Mouse (Mus musculus) common myeloid progenitor, adult 5-6 weeks (primary cell): ENCODE measurements around the gene Atp6v1fnb. TPM values are rescaled to one million over a fixed set of nuclear protein-coding genes. Genes with fewer than 3 reads are reported as not detected.
A peak's percentile ranks its signal among the peaks of the same experiment; 100 is the strongest.

Source experiments
- ATAC-seq: replicated peaks from 2 replicates; pipeline ENCODE4 v1.8.0; 2016; ENCODE audit warnings: low read depth, mild to moderate bottlenecking, moderate TSS enrichment, inconsistent platforms; ENCODE audit not compliant: poor library complexity, severe bottlenecking
- total RNA-seq: library from RNA; stranded (forward); fragments of 200-1000, 187-1606 nt; gene quantifications from 2 replicates; pipeline ENCODE4 v1.2.3, GENCODE M21; 2017

Gene Atp6v1fnb
- total RNA-seq, 1 experiment from 2014 or later = 1.3 TPM

- no peak for ATAC-seq
Measured at GRCm38 (mm10) chr6:29461502-29461901, 9.7 kb upstream of the Atp6v1fnb start.

GRCm38 (mm10) chr6:29463388-29463787 lies 7.8 kb upstream of the Atp6v1fnb start:
- no peak for ATAC-seq

DNA sequence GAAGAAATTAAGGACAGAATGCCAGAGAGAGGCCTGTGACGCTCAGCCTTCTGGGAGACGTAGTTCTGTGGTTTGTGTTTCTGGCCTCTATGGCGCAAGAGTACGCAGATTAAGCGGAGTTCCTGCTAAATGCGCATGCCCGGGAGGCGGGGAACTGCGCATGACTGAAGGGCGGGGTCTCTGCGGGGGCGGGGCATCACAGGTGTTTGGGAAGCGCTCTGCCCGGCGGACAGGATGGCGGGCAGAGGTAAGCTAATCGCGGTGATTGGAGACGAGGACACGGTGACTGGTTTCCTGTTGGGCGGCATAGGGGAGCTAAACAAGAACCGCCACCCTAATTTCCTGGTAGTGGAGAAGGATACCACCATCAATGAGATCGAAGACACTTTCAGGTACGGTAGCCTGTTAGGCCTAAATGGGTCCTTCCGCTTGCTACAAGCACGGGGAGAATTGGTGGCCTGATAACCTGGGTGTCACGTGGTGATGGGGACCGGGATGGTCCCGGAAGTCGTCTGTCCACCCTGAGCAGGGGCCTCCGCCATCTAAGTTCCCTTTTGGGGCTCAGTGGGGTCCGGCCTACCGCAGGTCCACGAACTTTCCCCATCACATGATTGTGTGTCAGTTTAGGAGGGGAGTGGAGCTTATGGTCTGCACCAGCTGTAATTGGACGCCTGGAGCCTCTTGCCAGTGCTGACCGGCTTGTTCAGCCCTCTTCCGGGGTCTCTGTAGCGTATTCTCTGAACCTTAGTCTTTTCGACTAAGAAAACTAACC lies 3.5 kb upstream of the Atp6v1fnb start, which contains the start of gene Atp6v1f:
TSS of gene Atp6v1f (plus strand) at position 136 of the 772 bp plus-strand sequence.
- ATAC-seq = peak; percentile 88

GRCm38 (mm10) chr6:29468851-29469250 lies 2.4 kb upstream of the Atp6v1fnb start:
- no peak for ATAC-seq

DNA sequence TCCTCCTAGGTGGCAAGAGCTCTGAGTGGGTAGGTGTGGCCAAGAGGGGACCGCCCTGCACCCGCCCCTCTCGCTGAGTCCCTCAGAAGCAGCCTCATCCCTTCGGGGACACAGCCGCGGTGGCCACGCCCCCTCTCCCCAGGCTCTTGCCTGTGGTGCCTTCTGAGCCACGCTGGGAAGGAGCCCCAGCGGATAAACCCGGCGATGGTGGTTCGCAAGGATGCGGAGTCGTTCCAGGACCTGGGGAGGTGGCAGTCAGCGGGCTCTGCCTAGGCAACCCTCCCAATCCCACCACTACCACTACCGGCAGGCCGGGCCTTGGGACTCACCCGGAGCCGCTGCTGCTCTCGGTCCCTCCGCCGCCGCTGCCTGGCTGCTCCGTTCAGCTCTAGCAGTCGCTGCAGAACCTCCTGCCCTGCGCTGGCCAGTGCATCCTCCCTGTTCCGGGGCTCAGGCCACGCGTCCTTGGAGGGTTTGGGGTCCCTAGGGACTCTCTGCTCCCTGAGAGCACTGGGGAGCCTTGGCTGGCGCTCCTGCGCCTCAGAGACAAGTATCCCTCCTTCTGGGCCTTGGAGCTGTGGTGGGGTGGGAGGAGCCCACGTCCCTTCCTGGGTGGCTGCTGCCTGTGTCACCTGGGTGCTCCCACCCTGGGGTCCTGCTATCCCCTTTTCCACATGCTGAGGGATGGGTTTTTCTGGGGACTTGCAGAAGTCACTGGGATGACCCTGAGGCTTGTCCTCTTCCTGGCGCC lies 2.9 kb downstream of the Atp6v1fnb start:
- ATAC-seq = peak; percentile 99

DNA sequence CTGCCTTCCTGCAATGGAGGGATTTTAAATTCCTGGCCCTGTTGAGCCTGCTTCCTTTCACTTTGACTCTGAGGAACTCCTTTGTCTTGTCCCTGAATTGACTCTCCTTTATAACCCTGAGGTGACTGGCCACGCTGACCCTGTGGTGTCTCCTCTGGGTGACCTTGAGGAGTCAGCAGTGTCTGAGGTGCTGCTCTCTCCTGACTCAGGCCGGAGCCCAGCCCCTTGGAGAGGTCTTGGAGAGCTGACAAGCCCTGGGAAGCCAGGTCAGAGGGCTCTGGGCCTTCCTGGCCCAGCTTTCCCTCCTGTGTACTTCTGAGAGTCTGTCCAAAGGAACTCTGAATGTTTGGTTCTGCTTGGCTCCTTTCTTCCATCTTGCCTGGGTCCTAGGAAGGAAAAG lies 3.5 kb downstream of the Atp6v1fnb start:
- ATAC-seq = no peak

GRCm38 (mm10) chr6:29482691-29483090 lies 11.5 kb downstream of the Atp6v1fnb start:
- no peak for ATAC-seq

- ATAC-seq = peak; percentile 83
Measured at GRCm38 (mm10) chr6:29484716-29485559, 13.7 kb downstream of the Atp6v1fnb start.

DNA sequence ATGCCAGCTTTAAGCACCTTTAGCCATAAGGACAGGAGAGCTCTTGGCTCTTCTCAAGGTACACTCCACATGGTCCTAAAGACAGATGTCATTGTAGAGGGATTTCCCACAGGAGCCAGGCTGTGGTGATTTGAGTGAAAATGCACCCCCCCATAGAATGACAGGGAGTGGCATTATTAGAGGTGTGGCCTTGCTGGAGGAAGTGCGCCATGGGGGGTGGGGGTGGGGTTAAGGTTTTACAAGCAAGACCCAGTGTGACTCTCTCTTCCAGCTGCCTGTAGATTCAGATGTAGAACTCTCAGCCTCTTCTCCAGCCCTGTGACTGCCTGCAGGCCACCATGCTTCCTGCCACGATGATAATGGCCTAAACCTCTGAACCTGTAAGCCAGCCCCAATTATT lies 14.7 kb downstream of the Atp6v1fnb start:
- no peak for ATAC-seq

GRCm38 (mm10) chr6:29494101-29494500 lies 22.9 kb downstream of the Atp6v1fnb start:
- ATAC-seq = no peak

- no peak for ATAC-seq
Measured at GRCm38 (mm10) chr6:29496270-29496669, 25.0 kb downstream of the Atp6v1fnb start.

- no peak for ATAC-seq
Measured at GRCm38 (mm10) chr6:29497791-29498190, 26.6 kb downstream of the Atp6v1fnb start.

- no peak for ATAC-seq
Measured at GRCm38 (mm10) chr6:29500177-29500576, 28.9 kb downstream of the Atp6v1fnb start.

- ATAC-seq = no peak
Measured at GRCm38 (mm10) chr6:29500810-29501209, 29.6 kb downstream of the Atp6v1fnb start.

DNA sequence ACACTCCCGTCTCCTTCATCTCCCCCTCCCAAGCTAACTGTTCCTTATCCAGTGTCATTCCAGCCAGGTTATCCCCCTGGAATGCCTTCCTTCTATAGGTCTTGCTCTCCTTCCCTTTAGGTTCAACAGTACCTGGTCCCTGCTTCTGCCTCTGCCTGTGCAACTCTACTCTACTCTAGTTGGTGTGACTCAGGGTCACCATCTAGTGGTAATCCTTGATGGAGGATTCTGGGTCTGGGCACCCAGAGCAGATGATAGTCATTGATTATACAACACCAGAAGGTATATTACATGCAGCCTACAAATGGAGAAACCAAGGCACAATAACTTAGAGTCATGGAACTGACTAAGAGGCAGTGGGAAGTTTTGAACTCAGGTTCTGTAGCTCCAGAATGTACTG lies 30.4 kb downstream of the Atp6v1fnb start:
- ATAC-seq = 0 out of 2 replicates have a peak, but pooled peaks have one; percentile 26

GRCm38 (mm10) chr6:29505493-29505892 lies 34.3 kb downstream of the Atp6v1fnb start:
- no peak for ATAC-seq

- no peak for ATAC-seq
Measured at GRCm38 (mm10) chr6:29506834-29507233, 35.6 kb downstream of the Atp6v1fnb start.

DNA sequence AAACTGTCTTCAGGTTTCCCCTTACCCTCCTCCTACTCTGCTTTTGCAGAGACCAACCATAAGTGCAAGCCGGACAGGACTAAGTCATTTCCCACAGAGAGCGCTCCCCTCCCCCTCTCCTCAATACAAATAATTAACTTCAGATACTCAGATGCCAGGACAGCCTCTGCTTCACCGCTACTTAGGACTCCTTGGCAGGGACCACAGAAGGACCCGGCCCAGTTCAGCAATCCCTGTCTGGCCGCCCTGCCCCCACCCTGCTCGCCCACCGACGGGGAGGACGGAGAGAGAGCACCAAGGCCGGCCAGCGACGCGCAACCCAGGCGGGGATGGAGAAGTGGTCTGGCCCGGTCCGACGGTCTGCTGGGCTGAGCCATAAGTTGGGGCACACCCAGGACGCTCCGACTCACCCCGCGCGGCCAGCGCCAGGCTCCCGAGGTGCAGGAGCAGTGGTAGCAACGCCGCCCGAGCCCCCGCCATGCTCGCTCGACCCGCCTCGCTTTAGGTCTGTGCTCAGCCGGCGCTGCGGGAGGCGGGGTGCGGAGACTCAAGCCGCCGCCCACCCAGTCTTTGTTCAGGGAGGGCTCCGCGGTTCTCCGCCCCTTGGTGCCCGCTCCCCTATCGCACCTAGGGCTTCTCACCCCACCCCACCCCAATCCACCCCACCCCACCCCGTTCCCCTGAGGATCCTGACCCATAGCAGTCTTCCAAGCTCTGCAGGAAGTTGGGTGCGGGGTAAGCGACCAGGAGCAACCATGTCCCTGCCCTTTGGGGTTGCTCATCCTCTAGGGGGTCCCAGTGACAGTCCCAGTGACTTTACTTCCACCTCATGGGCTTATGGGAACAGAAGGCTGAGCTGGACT lies 36.4 kb downstream of the Atp6v1fnb start, which contains the start of gene Kcp:
TSS of gene Kcp (minus strand) at position 506 of the 863 bp plus-strand sequence.
- ATAC-seq = peak; percentile 53

DNA sequence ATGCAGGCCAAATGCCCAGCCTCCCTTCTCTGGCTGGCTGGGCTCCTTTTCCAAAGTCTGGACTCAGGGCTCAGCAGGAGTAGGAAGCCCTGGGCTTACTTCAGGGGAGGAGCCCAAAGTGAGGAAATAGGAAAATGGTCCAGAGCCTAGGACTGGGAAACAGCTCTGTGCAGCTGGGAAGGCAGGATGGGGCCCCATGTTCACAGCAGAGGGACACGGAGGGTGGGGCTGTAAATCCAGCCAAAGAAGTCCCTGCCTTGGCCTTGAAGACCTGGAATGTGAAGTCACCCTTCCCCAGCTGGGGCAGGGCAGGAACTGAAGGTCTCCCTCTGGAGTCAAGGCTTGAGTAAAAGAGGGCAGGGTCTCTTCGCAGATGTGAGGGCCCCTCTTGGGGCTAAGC lies 37.8 kb downstream of the Atp6v1fnb start:
- ATAC-seq = no peak
